Comparison of ENCODE assay signal across 27 mouse cellular contexts in the genomic region with DNA sequence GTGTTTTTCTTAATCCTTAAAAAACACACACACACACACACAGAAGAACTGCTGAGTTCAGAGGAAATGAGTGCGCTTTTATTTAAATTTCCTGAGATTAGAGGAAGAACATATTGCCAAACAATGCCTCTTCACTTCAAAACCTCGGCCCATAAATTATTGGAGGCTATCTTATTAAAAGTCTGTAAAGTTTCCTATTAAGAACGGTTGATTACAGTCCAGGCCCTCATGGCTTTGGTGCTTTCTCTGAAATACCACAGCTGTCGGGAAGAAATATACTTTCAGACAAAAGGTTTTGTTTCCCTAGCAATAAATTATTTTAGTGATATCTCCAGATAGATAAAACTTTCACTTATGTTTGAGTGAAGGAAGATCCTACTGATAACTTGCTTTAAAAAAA. TPM values are rescaled to one million over a fixed set of nuclear protein-coding genes. Genes with fewer than 3 reads are reported as not detected.
DNase-seq lines count a peak whose midpoint lies in the region; ATAC-seq lines count a peak whose summit lies in the region.
"Had no signal": no experiment of that assay in that cellular context is flagged by ENCODE, and none has a peak within 500 bp of the region (broad histone marks: within the 10 kb centered on the region; RNA-seq: fewer than 3 reads in every experiment).

No protein-coding gene starts in this region.

- peaks cover 8% of the 10 kb centered on the region; the same call in 1 of the 2 replicates for H3K4me1 ChIP-seq in kidney, embryonic 15.5 days
- H3K4me1 ChIP-seq in hindbrain, embryonic 11.5 days (replicated peaks; ENCODE audit: control insufficient read depth, insufficient read depth, low read length) = no peaks in the 10 kb centered on the region
- H3K4me1 ChIP-seq: embryonic facial prominence, embryonic 15.5 days; heart, embryonic 13.5 days; hindbrain, embryonic 13.5 days had no signal

- no peaks in the 10 kb centered on the region for H3K36me3 ChIP-seq in kidney, embryonic 15.5 days
- H3K36me3 ChIP-seq in hindbrain, embryonic 11.5 days (ENCODE audit: control insufficient read depth, insufficient read depth, low read length) = no peaks in the 10 kb centered on the region
- H3K36me3 ChIP-seq: embryonic facial prominence, embryonic 15.5 days; forebrain, embryonic 10.5 days; G1E; heart, embryonic 13.5 days; hindbrain, embryonic 13.5 days had no signal

- no peak overlapping the region for H3K4me2 ChIP-seq in kidney, embryonic 15.5 days
- H3K4me2 ChIP-seq in hindbrain, embryonic 11.5 days (replicated peaks; ENCODE audit: low read depth, low read length) = no peak overlapping the region
- H3K4me2 ChIP-seq: embryonic facial prominence, embryonic 15.5 days; heart, embryonic 13.5 days; hindbrain, embryonic 13.5 days had no signal

- no peak overlapping the region for H3K4me3 ChIP-seq in kidney, embryonic 15.5 days (replicated peaks)
- H3K4me3 ChIP-seq in hindbrain, embryonic 11.5 days (ENCODE audit: low read depth, low read length) = no peak overlapping the region
- H3K4me3 ChIP-seq: embryonic facial prominence, embryonic 15.5 days; erythroblast, embryonic 14.5 days; forebrain, embryonic 10.5 days; gastrocnemius, adult 2 months; heart, embryonic 13.5 days; hindbrain, embryonic 13.5 days had no signal

- no peak; the same call in 1 of the 2 replicates for ATAC-seq in kidney, embryonic 15.5 days (replicated peaks; ENCODE audit: low FRiP score)
- no peak for ATAC-seq in hindbrain, embryonic 11.5 days (ENCODE audit: low FRiP score)
- ATAC-seq: CD4-positive, CD25-positive, alpha-beta regulatory T cell, adult 4 months; forebrain, embryonic 14.5 days had no signal

- H3K9me3 ChIP-seq in kidney, embryonic 15.5 days (replicated peaks) = no peaks in the 10 kb centered on the region
- no peaks in the 10 kb centered on the region for H3K9me3 ChIP-seq in hindbrain, embryonic 11.5 days (ENCODE audit: control insufficient read depth, low read length)
- H3K9me3 ChIP-seq: embryonic facial prominence, embryonic 15.5 days; forebrain, embryonic 10.5 days; G1E; heart, embryonic 13.5 days; hindbrain, embryonic 13.5 days had no signal

- H3K9ac ChIP-seq in kidney, embryonic 15.5 days = no peak overlapping the region
- H3K9ac ChIP-seq in hindbrain, embryonic 11.5 days (ENCODE audit: low read depth, low read length) = no peak overlapping the region
- H3K9ac ChIP-seq: embryonic facial prominence, embryonic 15.5 days; heart, embryonic 13.5 days; hindbrain, embryonic 13.5 days had no signal

- no peaks in the 10 kb centered on the region for H3K27me3 ChIP-seq in kidney, embryonic 15.5 days
- H3K27me3 ChIP-seq in hindbrain, embryonic 11.5 days (ENCODE audit: control insufficient read depth, insufficient read depth, low read length) = no peaks in the 10 kb centered on the region
- H3K27me3 ChIP-seq: embryonic facial prominence, embryonic 15.5 days; heart, embryonic 13.5 days; hindbrain, embryonic 13.5 days had no signal

- WGBS in kidney, embryonic 15.5 days = 21% methylated on average over 4 of the region's 4 CpGs
- 87% methylated on average over 4 of the region's 4 CpGs for WGBS in hindbrain, embryonic 11.5 days

- H3K27ac ChIP-seq in kidney, embryonic 15.5 days = peak overlapping the region; percentile 56
- no peak overlapping the region for H3K27ac ChIP-seq in hindbrain, embryonic 11.5 days (ENCODE audit: low read depth, low read length)
- H3K27ac ChIP-seq: embryonic facial prominence, embryonic 15.5 days; forebrain, embryonic 10.5 days; gastrocnemius, adult 2 months; heart, embryonic 13.5 days; hindbrain, embryonic 13.5 days had no signal

- peak; percentile 10 for DNase-seq in embryo, embryonic 11 days
- no peak for DNase-seq in embryo, embryonic 9.5 days (ENCODE audit: extremely low spot score)
- no peak for DNase-seq in kidney, postnatal 36 days
- DNase-seq in kidney, postnatal 14 days = peak; percentile 43
- DNase-seq in hindbrain, embryonic 11.5 days (ENCODE audit: low spot score) = no peak
- no peak for DNase-seq in gastrocnemius, postnatal 10 days
- DNase-seq: adrenal gland, adult 8-10 months; B cell, adult 2 months; cerebellum, adult 11 months; cerebellum, adult 9-10 months; cerebellum, postnatal 25 days; gastrocnemius, adult 2 months; gastrocnemius, postnatal 36 days; heart, postnatal 36 days had no signal

RNA-seq across cellular contexts. Expression of gene Eif3m, which starts 26.3 kb away (rescaled TPM):
- 338 and 372 TPM in 2 replicates for polyA plus RNA-seq in kidney, embryonic 15.5 days (2015; fragmentation: Nextera tagmentation; extraction: Ambion mirVana)
- polyA plus RNA-seq in hindbrain, embryonic 11.5 days (2014; fragmentation: Nextera tagmentation; extraction: Ambion mirVana) = 283 and 305 TPM in 2 replicates
- total RNA-seq in gastrocnemius, postnatal 10 days (2021) = 100 to 1,000 TPM; 112 to 115 TPM

RNA-seq across cellular contexts. Expression of gene Gm11060, which starts 48.7 kb away (rescaled TPM):
- polyA plus RNA-seq in kidney, embryonic 15.5 days (2015; fragmentation: Nextera tagmentation; extraction: Ambion mirVana) = not detected in 2 replicates
- polyA plus RNA-seq in hindbrain, embryonic 11.5 days (2014; fragmentation: Nextera tagmentation; extraction: Ambion mirVana) = not detected in 2 replicates
- total RNA-seq in gastrocnemius, postnatal 10 days (2021) = not detected
- total RNA-seq: adrenal gland, adult 8-10 months; adrenal gland, postnatal 4 days; G1E; gastrocnemius, adult 2 months; gastrocnemius, postnatal 36 days; heart, postnatal 36 days had no signal
- polyA plus RNA-seq: brain, embryonic 14.5 days; CD4-positive, CD25-positive, alpha-beta regulatory T cell, adult 4 months; embryonic facial prominence, embryonic 11.5 days; embryonic facial prominence, embryonic 15.5 days; erythroblast, embryonic 14.5 days; forebrain, embryonic 10.5 days; forebrain, embryonic 14.5 days; G1E; heart, embryonic 13.5 days; heart, postnatal 0 days; hindbrain, embryonic 13.5 days had no signal

Comparison
In these comparisons a context has a peak if more than half of its experiments do, and no peak if none do; other contexts are left out.
1. DNase-seq: peak in embryo, embryonic 11 days (single experiment) and kidney, postnatal 14 days (single experiment); none in embryo, embryonic 9.5 days (single experiment), kidney, postnatal 36 days (0 of 2), hindbrain, embryonic 11.5 days (single experiment) and gastrocnemius, postnatal 10 days (single experiment).